29 mouse cellular contexts compared by ENCODE assay signal in the genomic region with DNA sequence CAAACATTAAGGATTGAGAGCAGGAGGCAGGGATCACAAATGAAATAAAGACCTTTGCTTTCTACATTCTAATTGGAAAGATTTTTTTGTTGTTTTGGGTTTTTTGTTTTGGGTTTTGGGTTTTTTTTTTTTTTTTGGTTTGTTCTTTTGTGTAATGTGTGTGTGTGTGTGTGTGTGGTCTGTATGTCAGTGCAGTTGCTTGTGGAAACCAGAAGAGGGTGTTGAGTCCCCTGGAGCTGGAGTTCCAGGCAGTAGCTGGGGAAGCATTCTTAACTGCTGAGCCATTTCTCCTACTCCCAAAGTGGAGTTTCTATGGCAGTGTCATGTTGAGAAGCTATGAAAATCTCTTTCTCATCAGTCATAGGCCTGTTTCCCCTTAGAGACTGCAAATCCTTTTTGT. TPM values are rescaled to one million over a fixed set of nuclear protein-coding genes. Genes with fewer than 3 reads are reported as not detected.
DNase-seq lines count a peak whose midpoint lies in the region; ATAC-seq and TF ChIP-seq lines count a peak whose summit lies in the region.
"Had no signal": no experiment of that assay in that cellular context is flagged by ENCODE, and none has a peak within 500 bp of the region (broad histone marks: within the 10 kb centered on the region; RNA-seq: fewer than 3 reads in every experiment).

No protein-coding gene starts in this region.

- no peak overlapping the region for H3K9ac ChIP-seq in CH12.LX (ENCODE audit: insufficient read depth, low read depth)
- H3K9ac ChIP-seq in forebrain, embryonic 12.5 days = no peak overlapping the region
- H3K9ac ChIP-seq: forebrain, postnatal 0 days; limb, embryonic 12.5 days; liver, embryonic 15.5 days; stomach, embryonic 15.5 days had no signal

- no peak overlapping the region for H3K4me2 ChIP-seq in CH12.LX (ENCODE audit: insufficient read depth, low read depth, poor library complexity, severe bottlenecking)
- no peak overlapping the region for H3K4me2 ChIP-seq in forebrain, embryonic 12.5 days

- peaks cover 2% of the 10 kb centered on the region for H3K9me3 ChIP-seq in CH12.LX (replicated peaks; ENCODE audit: low read length)
- H3K9me3 ChIP-seq in forebrain, embryonic 12.5 days = no peaks in the 10 kb centered on the region
- H3K9me3 ChIP-seq: hindbrain, embryonic 10.5 days; hindbrain, embryonic 15.5 days; limb, embryonic 12.5 days; liver, embryonic 15.5 days; lung, embryonic 15.5 days; midbrain, embryonic 13.5 days; neural tube, embryonic 15.5 days; stomach, embryonic 15.5 days had no signal

- peaks cover 9 to 16% of the 10 kb centered on the region in 2 experiments; a peak in 2 of 4 replicates for H3K4me1 ChIP-seq in CH12.LX (ENCODE audit: control insufficient read depth in 1 of 2, insufficient read depth in 2 of 2)
- peaks cover 22% of the 10 kb centered on the region for H3K4me1 ChIP-seq in forebrain, embryonic 12.5 days

- no peak overlapping the region for H3K27ac ChIP-seq in layer of hippocampus, adult 2 months
- no peak overlapping the region for H3K27ac ChIP-seq in CH12.LX (ENCODE audit: insufficient read depth, low read depth)
- no peak overlapping the region for H3K27ac ChIP-seq in forebrain, embryonic 12.5 days
- H3K27ac ChIP-seq: left cerebral cortex, adult 2 months; limb, embryonic 12.5 days; liver, embryonic 15.5 days; lung, embryonic 15.5 days; macrophage had no signal

- ATAC-seq in forebrain, embryonic 12.5 days (ENCODE audit: low FRiP score) = no peak
- ATAC-seq: forebrain, postnatal 0 days; inflammation-experienced regulatory T-cells, adult 6 months; midbrain, embryonic 13.5 days had no signal

- in situ Hi-C loops in CH12.LX (cut with MboI; ENCODE audit: low pct_ligation_motif_present, low pct_unique_long_range_greater_than_20kb, low sequenced_read_pairs) = no loop called here

- H3K79me2 ChIP-seq in CH12.LX (replicated peaks; ENCODE audit: control insufficient read depth, extremely low read depth, insufficient read depth, poor library complexity, severe bottlenecking) = no peaks in the 10 kb centered on the region

- DNase-seq in layer of hippocampus, adult 2 months (ENCODE audit: low spot score in 2 of 2) = no peak
- no peak for DNase-seq in layer of hippocampus, postnatal 10 days (ENCODE audit: low spot score in 2 of 2)
- DNase-seq in 3T3-L1 (ENCODE audit: low read depth, low spot score) = peak; percentile 38
- DNase-seq in CH12.LX (ENCODE audit: extremely low read depth) = no peak
- peak; percentile 14 for DNase-seq in NIH3T3 (ENCODE audit: low read depth)
- no peak for DNase-seq in thymus, postnatal 0 days (ENCODE audit: low spot score)
- DNase-seq in frontal cortex, postnatal 25 days (ENCODE audit: low spot score in 2 of 2) = no peak
- DNase-seq: adrenal gland, postnatal 36 days; cerebellum, postnatal 14 days; forebrain, postnatal 0 days; gastrocnemius, postnatal 10 days; heart, postnatal 14 days; kidney, adult 9 months; kidney, postnatal 14 days; retina, postnatal 1 day; right cerebral cortex, postnatal 14 days; thymus, adult 2 months had no signal

- TF ChIP-seq CTCF in layer of hippocampus, adult 2 months (conservative IDR thresholded peaks at IDR 0.05) = peak; percentile 29
- TF ChIP-seq CTCF in CH12.LX (conservative IDR thresholded peaks at IDR 0.05 in 1 of 2, IDR thresholded peaks at IDR 0.05 in 1 of 2; ENCODE audit: low read depth in 2 of 2, low read length in 2 of 2) = 0 out of 4 replicates have a peak, but pooled peaks of 1 of the 2 experiments have one; percentile 3

- TF ChIP-seq EP300 in CH12.LX (IDR thresholded peaks at IDR 0.05; ENCODE audit: low read length) = no peak

- no peak for TF ChIP-seq POLR2A in CH12.LX (IDR thresholded peaks at IDR 0.05; ENCODE audit: low read depth, low read length)

- no peak for TF ChIP-seq RAD21 in CH12.LX (IDR thresholded peaks at IDR 0.05; ENCODE audit: low read depth, low read length)

- dilution Hi-C loops in CH12.LX (cut with MboI; ENCODE audit: extremely low pct_ligation_motif_present, extremely low pct_unique_long_range_greater_than_20kb, low sequenced_read_pairs) = no loop called here

- H3K36me3 ChIP-seq in CH12.LX (replicated peaks in 1 of 2; ENCODE audit: control insufficient read depth in 1 of 2, insufficient read depth in 1 of 2, low read length in 1 of 2) = peaks cover 0 to 11% of the 10 kb centered on the region in 2 experiments
- no peaks in the 10 kb centered on the region for H3K36me3 ChIP-seq in forebrain, embryonic 12.5 days (replicated peaks)
- H3K36me3 ChIP-seq: hindbrain, embryonic 15.5 days; limb, embryonic 12.5 days; liver, embryonic 15.5 days; lung, embryonic 15.5 days; neural tube, embryonic 15.5 days; stomach, embryonic 15.5 days had no signal

- no peak overlapping the region for H3K4me3 ChIP-seq in layer of hippocampus, adult 2 months
- H3K4me3 ChIP-seq in CH12.LX (replicated peaks in 1 of 3; ENCODE audit: low read depth in 2 of 3, low read length in 2 of 3, poor library complexity in 1 of 3) = no peak overlapping the region
- H3K4me3 ChIP-seq in forebrain, embryonic 12.5 days (replicated peaks) = no peak overlapping the region
- H3K4me3 ChIP-seq: left cerebral cortex, adult 2 months had no signal

- H3K27me3 ChIP-seq in CH12.LX (replicated peaks) = no peaks in the 10 kb centered on the region
- no peaks in the 10 kb centered on the region for H3K27me3 ChIP-seq in forebrain, embryonic 12.5 days
- H3K27me3 ChIP-seq: hindbrain, embryonic 15.5 days; limb, embryonic 12.5 days; liver, embryonic 15.5 days; lung, embryonic 15.5 days; midbrain, embryonic 13.5 days; neural tube, embryonic 15.5 days; stomach, embryonic 15.5 days had no signal

TF ChIP-seq in CH12.LX, 34 proteins besides CTCF, POLR2A, EP300 and RAD21:
- TF ChIP-seq ELF1 (IDR thresholded peaks at IDR 0.05; ENCODE audit: low read depth, low read length) (no peak), BHLHE40 (IDR thresholded peaks at IDR 0.05; ENCODE audit: low read depth, low read length) (no peak), ZNF384 (IDR thresholded peaks at IDR 0.05; ENCODE audit: low read depth, low read length) (0 out of 2 replicates have a peak, but pooled peaks have one; percentile 27)

RNA-seq across cellular contexts. Expression of a gene that starts 54.0 kb away (rescaled TPM):
- 1 to 10 TPM; 4.8 to 5.2 TPM for total RNA-seq in layer of hippocampus, adult 2 months (2021)
- 1 to 10 TPM; 4.8 to 5.0 TPM for total RNA-seq in layer of hippocampus, postnatal 10 days (2021)
- total RNA-seq in CH12.LX (2012; rRNA removed) (5.9 and 6.0 TPM in 2 replicates), CH12.LX (2014; rRNA removed) (6.3 and 6.6 TPM in 2 replicates)
- polyA plus RNA-seq in CH12.LX (2012; ENCODE audit: insufficient read length, low read depth) = 5.3 and 5.5 TPM in 2 replicates
- polyA plus RNA-seq in thymus, postnatal 0 days (2015; fragmentation: Nextera tagmentation; extraction: Ambion mirVana) = 14.4 and 16.0 TPM in 2 replicates
- polyA plus RNA-seq in forebrain, embryonic 12.5 days (2016; fragmentation: Nextera tagmentation; extraction: Ambion mirVana) = 10.5 and 11.0 TPM in 2 replicates

Comparison
In these comparisons a context has a peak if more than half of its experiments do, and no peak if none do; other contexts are left out.
1. DNase-seq: peak in 3T3-L1 (single experiment) and NIH3T3 (single experiment); none in layer of hippocampus, adult 2 months (0 of 2), layer of hippocampus, postnatal 10 days (0 of 2), CH12.LX (single experiment), thymus, postnatal 0 days (single experiment) and frontal cortex, postnatal 25 days (0 of 2).